Mouse (Mus musculus) hematopoietic stem cell, adult 5-6 weeks (primary cell): ENCODE measurements around the gene Mlh3. TPM values are rescaled to one million over a fixed set of nuclear protein-coding genes. Genes with fewer than 3 reads are reported as not detected.

ENCODE experiments used
- ATAC-seq, 2 experiments: fragments of 125-278 bp in 1 of 2; replicated peaks in 1 of 2; 2 replicates each; pipeline ENCODE4 v1.8.0; 2016 to 2017; ENCODE audit warnings: inconsistent platforms in 2 of 2, mild to moderate bottlenecking in 2 of 2, moderate number of reproducible peaks in 2 of 2, low read depth in 1 of 2, moderate TSS enrichment in 1 of 2; ENCODE audit not compliant: low FRiP score in 2 of 2, poor library complexity in 2 of 2, severe bottlenecking in 2 of 2, insufficient read depth in 1 of 2, low TSS enrichment in 1 of 2
- total RNA-seq: library from RNA; stranded (forward); fragments of 172-1452, 232-1000 nt; gene quantifications from 2 replicates; pipeline ENCODE4 v1.2.3, GENCODE M21; 2017

Gene Mlh3
- total RNA-seq, 1 experiment from 2014 or later = 9.4 TPM

DNA sequence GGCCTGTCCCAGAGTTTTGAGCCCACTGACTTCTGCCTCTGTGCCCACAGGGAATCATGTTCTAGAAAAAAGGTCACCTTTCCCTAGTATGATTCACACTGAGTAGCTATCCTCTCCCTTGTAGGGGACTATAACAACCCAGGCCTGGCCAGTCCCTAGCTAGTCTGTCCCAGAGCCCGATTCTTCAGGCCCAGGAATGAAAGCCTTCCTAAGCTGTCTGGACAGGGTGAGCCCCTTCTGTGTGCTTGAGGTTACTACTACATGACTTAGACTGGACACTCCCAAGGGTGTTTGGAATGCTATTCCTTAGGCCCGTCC lies 68.6 kb downstream of the Mlh3 start:
- no peak for ATAC-seq

DNA sequence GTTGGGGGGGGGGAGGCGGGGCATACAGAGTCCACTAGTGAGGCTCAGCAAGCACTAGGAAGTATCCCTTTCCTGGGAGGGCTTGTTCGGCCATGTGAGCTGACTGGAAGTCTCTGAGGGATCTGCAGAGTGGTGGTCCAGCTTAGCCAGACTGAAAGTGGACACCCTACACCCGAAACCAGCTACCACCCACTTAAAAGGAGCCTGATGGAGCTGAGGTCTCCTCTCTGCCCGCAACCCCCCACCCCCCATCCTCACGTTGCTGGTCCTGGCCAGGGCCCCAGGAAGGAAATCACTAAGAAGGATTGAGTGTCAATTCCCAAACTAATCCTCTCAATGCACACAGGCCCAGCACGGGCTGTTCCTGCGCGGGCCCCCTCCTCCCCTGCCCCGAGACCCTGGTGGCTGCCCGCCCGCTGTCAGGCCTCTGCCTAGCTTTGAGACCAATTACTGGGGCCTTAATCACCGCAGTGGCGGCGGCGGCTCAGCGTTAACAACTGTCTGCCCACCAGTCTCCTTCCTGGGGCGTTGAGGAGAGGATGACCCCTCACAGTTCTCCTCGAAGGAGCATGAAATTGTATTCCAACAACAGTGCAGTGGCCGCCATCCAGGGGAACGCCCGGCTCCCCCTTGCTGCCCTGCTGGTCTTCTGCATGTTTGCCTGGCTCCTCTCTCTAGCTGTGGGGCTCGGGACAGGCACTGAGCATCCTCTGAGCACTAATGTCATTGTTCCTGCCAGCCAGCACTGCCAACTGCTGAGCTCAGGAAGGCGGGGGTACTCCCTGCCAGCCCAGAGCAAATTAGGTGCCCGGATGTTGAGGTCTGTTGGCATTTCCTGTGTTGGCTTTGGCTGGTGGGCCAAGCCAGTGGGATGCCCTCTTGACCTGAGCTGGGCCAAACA lies 69.2 kb downstream of the Mlh3 start:
- ATAC-seq = peak; percentile 42 to 61

DNA sequence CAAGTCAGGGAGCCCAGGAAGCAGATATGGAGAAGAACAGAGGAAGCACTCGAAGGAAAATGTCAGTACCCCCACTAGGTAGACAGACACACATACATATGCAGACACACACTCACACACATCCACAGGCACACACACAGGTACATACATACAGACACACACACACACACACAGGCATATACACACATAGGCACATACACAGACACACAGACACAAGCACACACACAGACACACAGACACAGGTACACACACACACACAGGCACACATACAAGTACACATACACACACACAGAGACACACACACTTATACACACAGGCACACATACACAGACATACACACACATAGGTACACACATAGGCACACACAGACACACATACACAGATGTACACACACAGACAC lies 70.4 kb downstream of the Mlh3 start:
- no peak for ATAC-seq

DNA sequence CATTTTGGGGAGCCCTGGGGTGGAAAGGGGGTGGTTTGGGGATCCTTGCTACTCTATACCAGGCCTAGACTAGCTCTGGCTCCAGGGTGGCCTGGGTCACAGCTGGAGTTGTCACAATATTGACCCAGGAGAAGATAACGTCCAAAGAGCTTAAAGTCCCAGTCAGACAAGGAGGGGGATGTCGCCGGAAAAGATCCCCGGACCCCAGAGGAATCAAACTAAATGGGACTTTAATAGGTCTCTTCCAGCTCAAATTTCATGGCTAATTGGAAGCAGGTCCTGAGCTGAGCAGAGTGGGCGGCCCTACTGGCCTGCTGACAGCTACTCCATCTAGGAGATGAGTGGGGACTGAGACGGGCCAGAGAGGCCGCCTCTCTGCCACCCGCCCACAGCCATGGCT lies 72.5 kb downstream of the Mlh3 start:
- no peak for ATAC-seq

DNA sequence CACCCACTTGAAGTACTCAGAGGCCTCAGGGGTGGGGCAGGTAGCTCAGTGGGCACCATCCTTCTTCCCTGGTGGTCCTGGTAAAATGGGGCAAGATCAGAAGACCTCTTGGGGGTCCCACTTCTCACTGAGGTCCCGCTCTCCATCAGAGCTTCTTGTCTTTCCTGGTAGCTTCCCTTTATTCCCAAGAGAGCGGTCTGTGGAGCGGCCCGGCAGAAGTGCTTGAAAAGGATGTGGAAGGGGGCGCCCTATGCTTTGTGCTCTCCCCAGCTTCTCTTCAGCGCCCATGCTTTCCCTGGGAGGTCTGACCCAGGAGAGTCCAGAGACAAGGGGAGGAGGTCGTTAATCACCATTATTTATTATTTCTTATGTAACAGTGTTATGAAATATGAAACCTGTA lies 73.0 kb downstream of the Mlh3 start:
- ATAC-seq = no peak

DNA sequence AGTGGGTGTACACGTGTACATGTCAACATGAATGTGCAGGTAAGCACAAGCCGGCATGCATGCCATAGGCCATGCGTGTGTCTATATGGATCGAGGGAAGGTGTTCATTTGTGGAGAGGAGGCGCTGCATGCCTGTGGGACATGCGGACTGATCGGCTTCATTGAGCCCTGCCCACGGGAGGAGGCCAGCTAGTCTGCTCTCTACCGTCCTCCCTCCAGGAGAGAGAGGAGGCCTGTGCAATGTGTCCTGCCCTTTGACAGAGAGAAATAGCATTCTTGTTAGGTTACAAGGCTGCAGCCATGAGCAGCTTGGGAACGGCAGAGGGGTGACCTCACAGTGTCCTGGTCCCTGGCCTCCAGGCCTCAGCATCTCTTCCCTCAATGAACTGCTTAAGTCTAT lies 74.2 kb downstream of the Mlh3 start:
- no peak for ATAC-seq

DNA sequence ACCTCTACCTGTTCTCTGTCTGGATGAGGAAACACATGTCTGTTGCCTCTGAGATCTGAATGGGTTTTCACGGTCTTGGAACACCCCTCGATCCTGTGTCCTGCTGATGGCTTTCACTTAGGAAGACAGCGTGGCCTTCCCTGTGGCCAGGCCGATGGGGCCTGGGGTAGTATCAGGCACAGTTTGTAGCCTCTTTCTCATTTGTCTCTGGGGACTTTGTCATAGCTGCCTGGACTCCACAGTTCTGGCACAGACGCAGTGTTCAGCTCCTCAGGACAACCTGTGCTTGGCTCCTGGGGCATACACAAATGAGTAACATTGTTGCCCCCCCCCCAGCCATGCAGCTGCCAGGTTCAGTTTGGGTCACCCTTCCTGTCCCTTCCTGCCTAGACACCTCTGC lies 75.3 kb downstream of the Mlh3 start:
- ATAC-seq = no peak

DNA sequence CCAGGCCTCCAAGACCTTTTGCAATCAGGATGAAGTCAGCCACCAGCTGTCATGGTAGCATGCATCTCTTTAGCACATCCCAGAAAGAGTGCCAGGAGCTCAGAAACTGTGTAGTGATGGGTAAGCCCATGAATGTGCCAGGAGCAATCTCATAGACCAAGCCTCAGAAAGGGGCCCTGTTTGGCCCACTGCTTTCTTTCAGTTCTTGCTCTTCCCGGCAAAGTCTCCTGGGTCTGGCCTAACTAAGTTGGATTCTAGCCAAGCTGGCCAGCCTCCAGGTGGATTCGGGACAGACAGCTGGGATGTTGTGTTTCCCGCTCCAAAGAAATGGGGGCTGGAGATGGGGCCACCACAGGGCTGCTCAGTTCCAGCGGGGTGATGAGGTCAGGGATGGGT lies 75.8 kb downstream of the Mlh3 start:
- ATAC-seq = no peak

DNA sequence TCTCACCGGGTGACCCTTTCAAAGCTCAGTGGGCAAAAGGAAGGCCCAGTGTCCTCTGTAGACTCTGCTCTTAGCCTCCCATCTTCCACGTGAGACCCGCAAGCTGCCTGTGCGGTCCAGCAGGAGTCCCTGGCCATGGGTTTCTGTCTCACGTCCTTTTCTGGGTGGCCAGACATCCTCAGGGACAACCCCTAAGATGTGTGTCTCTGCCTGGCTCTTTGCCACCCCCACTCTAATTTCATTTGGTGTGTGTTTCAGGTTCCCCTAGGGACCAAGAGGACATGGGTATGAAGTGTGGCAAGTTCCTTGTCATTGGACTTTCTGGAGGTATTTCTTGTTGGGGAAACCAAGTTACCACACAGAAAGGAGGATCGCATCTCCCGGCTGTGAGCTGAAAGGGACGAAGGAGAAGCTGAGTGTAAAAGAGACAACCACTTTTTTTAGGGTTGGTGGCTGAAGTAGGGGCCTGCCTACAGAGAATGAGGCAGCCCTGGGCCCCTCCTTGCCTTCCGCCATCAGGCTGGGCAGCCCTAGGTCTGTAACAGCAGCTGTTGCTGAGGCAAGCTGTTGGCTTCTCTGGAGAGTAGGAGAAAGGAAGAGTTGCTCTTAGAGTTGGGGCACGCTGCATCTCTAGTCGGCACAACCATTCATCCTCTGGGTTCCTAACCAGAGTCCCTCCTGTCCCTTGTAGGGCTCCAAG lies 76.3 kb downstream of the Mlh3 start:
- ATAC-seq = no peak

DNA sequence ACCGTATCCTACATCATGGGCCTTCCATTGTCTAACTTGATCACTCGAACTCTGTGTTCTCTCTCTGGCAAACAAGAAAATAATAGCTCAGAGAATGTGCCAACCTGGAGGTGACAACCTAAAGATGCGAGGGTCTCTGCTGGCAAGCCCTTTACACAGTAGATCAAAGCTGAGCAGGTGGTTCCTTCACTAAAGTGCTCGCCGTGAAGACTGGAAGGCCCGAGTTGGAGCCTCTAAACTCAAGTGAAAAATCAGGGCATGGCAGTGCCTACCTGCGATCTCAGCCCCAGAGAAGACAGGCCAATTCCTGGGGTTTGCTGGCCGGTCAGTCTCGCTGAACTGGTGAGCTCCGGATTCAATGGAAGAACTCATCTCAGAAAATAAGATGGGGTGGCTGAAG lies 77.3 kb downstream of the Mlh3 start:
- no peak for ATAC-seq

DNA sequence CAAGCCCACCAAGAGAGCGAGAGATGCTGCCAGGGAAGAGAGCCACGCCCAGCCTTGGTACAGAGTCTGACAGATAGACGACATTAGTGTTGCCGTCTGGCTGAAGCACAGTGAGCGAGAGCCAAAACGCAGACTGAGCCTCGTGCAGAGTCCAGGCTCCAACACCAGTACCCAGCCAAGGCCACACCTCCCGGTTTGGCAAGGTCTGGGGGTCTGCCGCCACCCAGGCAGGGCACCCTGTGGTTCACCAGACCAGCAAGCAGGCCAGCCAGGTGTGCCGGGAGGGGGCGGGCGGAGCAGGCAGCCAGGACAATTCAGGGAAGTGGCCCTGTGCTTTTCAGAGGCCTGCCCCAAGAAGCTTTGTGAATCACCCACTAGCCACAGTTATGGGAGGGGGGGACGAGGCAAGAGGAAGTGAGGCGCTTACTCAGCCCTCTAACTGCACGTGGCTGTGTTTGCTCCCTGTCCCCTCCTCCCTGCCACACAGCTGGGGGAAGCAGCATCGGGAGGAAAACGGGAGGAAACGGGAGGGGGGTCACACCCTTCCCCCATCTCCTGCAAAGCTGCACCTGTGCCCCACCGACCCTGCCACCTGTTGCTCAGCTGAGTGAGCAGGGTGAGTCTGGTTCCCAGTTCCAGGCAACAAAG lies 77.8 kb downstream of the Mlh3 start:
- peak; percentile 92 to 93 for ATAC-seq

DNA sequence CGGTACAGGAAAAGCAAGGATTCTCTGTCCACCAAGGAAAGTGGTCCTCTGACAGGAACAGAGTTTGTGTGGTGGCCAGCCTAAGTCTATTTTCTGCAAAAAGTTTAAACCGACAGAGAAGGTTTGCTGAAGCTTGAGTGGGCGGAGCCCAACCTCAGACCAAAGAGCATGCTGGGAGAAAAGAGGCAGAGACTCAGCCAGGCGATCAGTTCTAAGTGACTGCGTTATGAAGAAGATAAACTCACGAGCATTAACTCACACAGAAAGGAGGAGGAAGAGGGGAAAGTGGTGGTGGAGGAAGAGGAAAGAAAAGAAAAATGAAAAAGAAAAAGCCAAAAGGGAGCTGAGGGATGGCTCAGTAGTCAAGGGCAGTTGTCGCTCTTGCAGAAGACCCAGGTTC lies 80.1 kb downstream of the Mlh3 start:
- no peak for ATAC-seq

DNA sequence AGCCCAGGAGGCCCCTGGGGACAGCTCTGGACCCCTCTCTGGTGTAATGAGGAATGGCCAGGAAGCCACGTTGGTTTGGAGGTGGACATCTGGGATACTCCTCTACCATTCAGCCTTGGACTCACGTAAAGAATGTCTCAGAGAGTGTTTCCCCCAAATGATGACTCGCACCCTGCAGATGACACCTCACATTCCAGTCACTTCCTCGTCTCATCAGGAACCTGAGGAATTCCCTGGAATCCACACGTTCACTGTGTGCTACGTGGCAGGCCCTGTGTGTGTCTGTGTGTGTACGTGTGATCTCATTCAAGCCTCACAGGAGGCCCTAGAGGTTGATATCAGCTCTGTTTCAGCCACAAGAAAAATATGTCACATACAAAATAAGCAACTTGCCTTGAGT lies 84.0 kb downstream of the Mlh3 start:
- no peak for ATAC-seq

DNA sequence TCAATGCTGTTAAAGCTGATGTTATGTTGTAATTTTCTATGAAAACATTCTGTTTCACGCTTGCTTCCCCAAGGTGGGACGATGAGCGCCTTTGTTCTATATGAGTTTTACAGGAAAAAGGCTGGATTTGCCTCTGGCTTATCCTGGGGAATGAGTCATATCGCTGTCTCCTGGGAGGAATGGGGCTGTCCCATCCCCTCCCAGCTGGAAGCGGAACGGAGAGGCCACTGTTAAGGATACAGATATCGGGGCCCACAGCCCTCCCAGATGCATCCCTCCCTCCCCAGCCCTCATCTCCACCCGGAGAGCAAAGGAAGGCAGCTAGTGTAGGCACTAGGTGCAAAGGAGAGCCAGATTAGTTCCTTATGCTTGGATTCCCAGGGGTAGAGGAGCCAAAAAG lies 84.6 kb downstream of the Mlh3 start:
- ATAC-seq = no peak

Other genes with a start within 250 kb of the Mlh3 start
- gene Prox2, start 159.8 kb downstream of the Mlh3 start, total RNA-seq = 1.7 and 3.2 TPM in 2 replicates
- gene Dlst, start 159.8 kb downstream of the Mlh3 start, total RNA-seq = 161 and 171 TPM in 2 replicates
- gene Rps6kl1, start 119.3 kb downstream of the Mlh3 start, total RNA-seq = not detected in 2 replicates
- gene Pgf, start 92.8 kb downstream of the Mlh3 start, total RNA-seq = 0.63 and 0.84 TPM in 2 replicates
- 79.2 and 94.9 TPM in 2 replicates for gene Eif2b2, start 51.1 kb downstream of the Mlh3 start, total RNA-seq
- 52.8 and 63.5 TPM in 2 replicates for gene Acyp1, start 17.8 kb upstream of the Mlh3 start, total RNA-seq
- 0.13 and 0.20 TPM in 2 replicates for gene Zc2hc1c, start 18.0 kb upstream of the Mlh3 start, total RNA-seq
- 31.6 and 40.9 TPM in 2 replicates for gene Nek9, start 68.8 kb upstream of the Mlh3 start, total RNA-seq
- gene Tmed10, start 104.2 kb upstream of the Mlh3 start, total RNA-seq = 90.3 and 111 TPM in 2 replicates
- gene Fos, start 203.3 kb upstream of the Mlh3 start, total RNA-seq = 1,145 and 1,310 TPM in 2 replicates